Mouse (Mus musculus) stomach, embryonic 16.5 days (tissue): ENCODE measurements at regions not wholly inside any gene's neighbourhood (a gene's known extent, or its start where the extent isn't known, plus 50 kb on each side); places are given as distances from the start of the nearest gene placed in this dataset.

Experiments
- ATAC-seq: fragments of 200-750 bp; cut with Nextera tagmentation; 2 replicates; pipeline ENCODE4 v1.8.0; 2017; ENCODE audit warnings: moderate number of reproducible peaks, moderate TSS enrichment; ENCODE audit not compliant: insufficient read depth, low FRiP score
- H3K27ac ChIP-seq: fragments of 300-500 bp; sonication (generic); 2 replicates; pipeline ENCODE4 v1.5.1; 2014; ENCODE audit warnings: low read length
- H3K27me3 ChIP-seq: fragments of 300-500 bp; sonication (generic); 2 replicates; pipeline ENCODE4 v1.6.1; 2014; ENCODE audit warnings: low read length, control low read depth, mixed read lengths; ENCODE audit not compliant: control insufficient read depth, insufficient read depth
- H3K36me3 ChIP-seq: fragments of 300-500 bp; sonication (generic); 2 replicates; pipeline ENCODE4 v1.6.1; 2014; ENCODE audit warnings: low read length; ENCODE audit not compliant: control insufficient read depth, insufficient read depth
- H3K4me1 ChIP-seq: fragments of 300-500 bp; sonication (generic); 2 replicates; pipeline ENCODE4 v1.6.1; 2014; ENCODE audit warnings: low read length, control low read depth, mixed read lengths; ENCODE audit not compliant: control insufficient read depth, insufficient read depth
- H3K4me2 ChIP-seq: fragments of 300-500 bp; sonication (generic); 2 replicates; pipeline ENCODE4 v1.6.1; 2014; ENCODE audit warnings: low read depth, low read length, mixed read lengths
- H3K4me3 ChIP-seq: fragments of 300-500 bp; sonication (generic); replicated peaks from 2 replicates; pipeline ENCODE4 v1.5.1; 2014; ENCODE audit warnings: mild to moderate bottlenecking, low read length
- H3K9ac ChIP-seq: fragments of 300-500 bp; sonication (generic); 2 replicates; pipeline ENCODE4 v1.6.1; 2014; ENCODE audit warnings: low read length
- H3K9me3 ChIP-seq: fragments of 300-500 bp; sonication (generic); replicated peaks from 2 replicates; pipeline ENCODE4 v1.6.1; 2016; ENCODE audit warnings: low read length, control low read depth; ENCODE audit not compliant: control insufficient read depth
- WGBS: fragments of 180-500 bp; shearing (Covaris S2); extraction: QIAGEN DNeasy Blood & Tissue Kit; methylation state at CpG from one replicate; pipeline ENCODE4 v1.1.7; 2014; 5-methylcytosine and 5-hydroxymethylcytosine counted together

GRCm38 (mm10) chr2:8379590-8379989 lies 870.2 kb upstream of the Celf2 start:
- Histone ChIP-seq H3K27ac (no peak overlapping the region), H3K27me3 (no peaks in the 10 kb centered on the region), H3K9ac (no peak overlapping the region), H3K4me2 (no peak overlapping the region), H3K4me1 (no peaks in the 10 kb centered on the region), H3K36me3 (no peaks in the 10 kb centered on the region), H3K9me3 (no peaks in the 10 kb centered on the region), H3K4me3 (no peak overlapping the region)
- no peak for ATAC-seq
- 84% methylated on average over 3 of the region's 3 CpGs for WGBS

- Histone ChIP-seq H3K27ac (no peak overlapping the region), H3K4me3 (no peak overlapping the region), H3K36me3 (no peaks in the 10 kb centered on the region), H3K9ac (no peak overlapping the region), H3K4me1 (no peaks in the 10 kb centered on the region), H3K9me3 (no peaks in the 10 kb centered on the region), H3K4me2 (no peak overlapping the region), H3K27me3 (no peaks in the 10 kb centered on the region)
- no peak for ATAC-seq
- WGBS, result 82% methylated on average over 1 of the region's 1 CpGs
These were observed 838.5 kb upstream of the Celf2 start for GRCm38 (mm10) chr2:8347867-8348266.

GRCm38 (mm10) chr2:8344748-8345147 lies 835.4 kb upstream of the Celf2 start:
- Histone ChIP-seq H3K9ac (no peak overlapping the region), H3K9me3 (no peaks in the 10 kb centered on the region), H3K4me3 (no peak overlapping the region), H3K4me2 (no peak overlapping the region), H3K27ac (no peak overlapping the region), H3K36me3 (no peaks in the 10 kb centered on the region), H3K4me1 (no peaks in the 10 kb centered on the region), H3K27me3 (no peaks in the 10 kb centered on the region)
- no peak for ATAC-seq
- WGBS, result 89% methylated on average over 3 of the region's 3 CpGs

GRCm38 (mm10) chr2:8338271-8338670 lies 828.9 kb upstream of the Celf2 start:
- Histone ChIP-seq H3K36me3 (no peaks in the 10 kb centered on the region), H3K27ac (no peak overlapping the region), H3K4me3 (no peak overlapping the region), H3K9me3 (no peaks in the 10 kb centered on the region), H3K4me2 (no peak overlapping the region), H3K9ac (no peak overlapping the region), H3K27me3 (no peaks in the 10 kb centered on the region), H3K4me1 (no peaks in the 10 kb centered on the region)
- WGBS, result 77% methylated on average over 7 of the region's 7 CpGs
- ATAC-seq, result no peak

GRCm38 (mm10) chr2:8296001-8296400 lies 786.6 kb upstream of the Celf2 start:
- H3K4me1 ChIP-seq, result no peaks in the 10 kb centered on the region
- H3K27me3 ChIP-seq, result no peaks in the 10 kb centered on the region
- no peaks in the 10 kb centered on the region for H3K36me3 ChIP-seq
- no peaks in the 10 kb centered on the region for H3K9me3 ChIP-seq
- no peak for ATAC-seq
- H3K4me2 ChIP-seq, result no peak overlapping the region
- 62% methylated on average over 2 of the region's 2 CpGs for WGBS
- H3K4me3 ChIP-seq, result no peak overlapping the region
- H3K9ac ChIP-seq, result no peak overlapping the region
- no peak overlapping the region for H3K27ac ChIP-seq

GRCm38 (mm10) chr2:8291357-8291756 lies 782.0 kb upstream of the Celf2 start:
- H3K4me3 ChIP-seq, result no peak overlapping the region
- no peak overlapping the region for H3K9ac ChIP-seq
- no peak for ATAC-seq
- H3K27me3 ChIP-seq, result no peaks in the 10 kb centered on the region
- no peaks in the 10 kb centered on the region for H3K4me1 ChIP-seq
- H3K9me3 ChIP-seq, result no peaks in the 10 kb centered on the region
- H3K27ac ChIP-seq, result no peak overlapping the region
- no peaks in the 10 kb centered on the region for H3K36me3 ChIP-seq
- no peak overlapping the region for H3K4me2 ChIP-seq
- 89% methylated on average over 4 of the region's 4 CpGs for WGBS

GRCm38 (mm10) chr2:8287403-8287802 lies 778.0 kb upstream of the Celf2 start:
- WGBS, result 84% methylated on average over 4 of the region's 4 CpGs
- no peak for ATAC-seq
- H3K4me3 ChIP-seq, result no peak overlapping the region

GRCm38 (mm10) chr2:8276127-8276773 lies 766.9 kb upstream of the Celf2 start:
- Histone ChIP-seq H3K9me3 (no peaks in the 10 kb centered on the region), H3K36me3 (no peaks in the 10 kb centered on the region), H3K27me3 (no peaks in the 10 kb centered on the region), H3K4me1 (no peaks in the 10 kb centered on the region), H3K4me3 (no peak overlapping the region), H3K9ac (no peak overlapping the region), H3K27ac (no peak overlapping the region), H3K4me2 (no peak overlapping the region)
- ATAC-seq, result no peak
- WGBS, result 85% methylated on average over 1 of the region's 1 CpGs

More at GRCm38 (mm10) chr2:8287403-8287802, 778.0 kb upstream of the Celf2 start:
- Histone ChIP-seq H3K9ac (no peak overlapping the region), H3K36me3 (no peaks in the 10 kb centered on the region), H3K9me3 (no peaks in the 10 kb centered on the region), H3K27ac (no peak overlapping the region), H3K4me1 (no peaks in the 10 kb centered on the region), H3K4me2 (no peak overlapping the region), H3K27me3 (no peaks in the 10 kb centered on the region)
